Mouse (Mus musculus) myocyte (in vitro differentiated cells): Measurements from ENCODE around the gene Olfr767.

Source experiments
- CEBPB ChIP-seq: IDR thresholded peaks from 2 replicates; pipeline ENCODE4 v1.6.1; 2011; ENCODE audit warnings: mild to moderate bottlenecking, moderate library complexity; ENCODE audit not compliant: poor library complexity, insufficient read depth, severe bottlenecking
- E2F4 ChIP-seq: IDR thresholded peaks from one replicate; pipeline ENCODE4 v1.6.1; 2011; ENCODE audit warnings: mild to moderate bottlenecking, control low read depth, moderate library complexity; ENCODE audit not compliant: insufficient read depth
- MAX ChIP-seq: IDR thresholded peaks from one replicate; pipeline ENCODE4 v1.6.1; 2011; ENCODE audit warnings: low read depth, mild to moderate bottlenecking, control low read depth
- MYOD1 ChIP-seq, 3 experiments: IDR thresholded peaks; one replicate each; pipeline ENCODE4 v1.6.1; 2011; ENCODE audit warnings: control low read depth in 2 of 3, low read depth in 2 of 3, mild to moderate bottlenecking in 2 of 3, moderate library complexity in 1 of 3; ENCODE audit not compliant: insufficient read length in 2 of 3, control insufficient read depth in 1 of 3
- MYOG ChIP-seq, 3 experiments: IDR thresholded peaks; one replicate each; pipeline ENCODE4 v1.6.1; 2011; ENCODE audit warnings: control low read depth in 2 of 3, low read depth in 2 of 3, mild to moderate bottlenecking in 2 of 3; ENCODE audit not compliant: insufficient read length in 2 of 3, control insufficient read depth in 1 of 3, insufficient read depth in 1 of 3
- POLR2A ChIP-seq: IDR thresholded peaks from one replicate; pipeline ENCODE4 v1.6.1; 2011; ENCODE audit warnings: low read depth, mild to moderate bottlenecking, control low read depth, moderate library complexity; ENCODE audit not compliant: insufficient read length
- POLR2AphosphoS2 ChIP-seq: IDR thresholded peaks from one replicate; pipeline ENCODE4 v1.6.1; 2011; ENCODE audit warnings: low read depth, control low read depth; ENCODE audit not compliant: insufficient read length
- SRF ChIP-seq: IDR thresholded peaks from one replicate; pipeline ENCODE4 v1.6.1; 2011; ENCODE audit warnings: low read depth; ENCODE audit not compliant: control insufficient read depth, insufficient read length
- TCF12 ChIP-seq: IDR thresholded peaks from one replicate; pipeline ENCODE4 v1.6.1; 2011; ENCODE audit warnings: mild to moderate bottlenecking, control low read depth; ENCODE audit not compliant: poor library complexity, insufficient read depth, severe bottlenecking
- TCF3 ChIP-seq: IDR thresholded peaks from one replicate; pipeline ENCODE4 v1.6.1; 2011; ENCODE audit warnings: low read depth, control low read depth; ENCODE audit not compliant: insufficient read length
- USF1 ChIP-seq: IDR thresholded peaks from one replicate; pipeline ENCODE4 v1.6.1; 2011; ENCODE audit warnings: low read depth, mild to moderate bottlenecking, control low read depth, moderate library complexity

DNA sequence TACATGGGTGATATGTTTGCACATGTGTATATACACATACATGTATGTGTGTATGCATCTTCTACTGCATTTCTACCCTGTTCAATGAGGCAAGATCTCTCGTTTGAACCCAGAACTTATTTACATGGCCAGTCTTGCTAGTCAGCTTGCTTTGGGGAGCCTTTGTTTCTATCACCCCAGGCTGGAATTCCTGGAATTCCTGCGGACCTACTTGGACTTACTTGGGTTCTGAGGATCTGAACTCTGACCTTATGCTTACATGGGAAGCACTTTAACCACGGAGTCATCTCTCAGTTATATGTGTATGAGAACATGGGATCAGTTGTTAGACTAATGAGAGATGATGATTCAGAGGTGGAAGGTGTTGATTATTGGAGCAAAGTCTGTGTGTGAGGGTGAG, 18.5 kb upstream of the Olfr767 start:
- TF ChIP-seq POLR2A (no peak), TCF12 (no peak), POLR2AphosphoS2 (no peak), USF1 (no peak), SRF (no peak), E2F4 (no peak), MYOG (IDR thresholded peaks at IDR 0.05; ENCODE audit: control insufficient read depth in 1 of 3, insufficient read depth in 1 of 3, insufficient read length in 2 of 3, low read depth in 2 of 3) (no peak), MAX (no peak), CEBPB (no peak), MYOD1 (IDR thresholded peaks at IDR 0.05; ENCODE audit: control insufficient read depth in 1 of 3, insufficient read length in 2 of 3, low read depth in 2 of 3) (no peak), TCF3 (no peak)
